Mouse (Mus musculus): ENCODE measurements around the gene Il1rl1. TPM values are rescaled to one million over a fixed set of nuclear protein-coding genes. Genes with fewer than 3 reads are reported as not detected.

Gene Il1rl1
- 10 to 100 TPM in 1 of 2 experiments, 1 to 10 TPM in 1; 8.5 to 11.7 TPM for total RNA-seq (2023)

DNA sequence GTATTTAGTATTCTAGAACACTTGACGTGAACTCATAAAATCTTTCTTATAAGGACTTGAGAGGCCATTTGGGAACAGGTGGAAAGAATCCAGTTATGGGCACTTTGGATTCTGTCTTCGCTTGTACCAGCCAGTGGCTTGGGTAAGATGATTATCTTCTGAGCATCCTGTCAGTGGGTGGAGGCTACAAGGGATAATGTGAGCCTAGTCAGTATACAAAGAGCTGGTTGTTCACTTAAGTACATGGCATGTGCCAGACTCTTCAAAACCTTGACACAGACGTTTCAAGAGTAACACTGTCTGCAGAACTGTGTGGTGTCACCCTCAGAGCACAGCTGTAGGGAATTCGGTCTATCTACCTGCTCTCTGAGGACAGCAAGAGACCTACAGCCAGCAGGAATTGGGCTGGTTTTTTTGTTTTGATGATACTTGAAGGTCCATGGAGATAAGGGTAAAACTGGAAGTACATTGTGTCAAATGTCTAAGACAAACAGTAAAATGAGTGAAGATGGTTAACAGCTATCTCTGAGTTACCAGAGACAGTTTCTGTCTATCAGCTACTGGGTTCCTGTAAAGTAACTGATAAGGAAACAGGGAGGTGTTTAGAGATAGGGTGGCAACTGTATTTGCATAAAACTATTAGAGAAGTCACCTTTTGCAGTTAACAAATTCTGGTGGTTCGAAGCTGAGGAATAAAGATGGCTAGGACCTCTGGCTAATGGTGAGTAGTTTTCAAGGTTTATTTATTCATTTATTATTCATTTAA, at the start of gene Il1rl1:
TSS of gene Il1rl1 (plus strand) at position 661 of the 766 bp plus-strand sequence.

DNA sequence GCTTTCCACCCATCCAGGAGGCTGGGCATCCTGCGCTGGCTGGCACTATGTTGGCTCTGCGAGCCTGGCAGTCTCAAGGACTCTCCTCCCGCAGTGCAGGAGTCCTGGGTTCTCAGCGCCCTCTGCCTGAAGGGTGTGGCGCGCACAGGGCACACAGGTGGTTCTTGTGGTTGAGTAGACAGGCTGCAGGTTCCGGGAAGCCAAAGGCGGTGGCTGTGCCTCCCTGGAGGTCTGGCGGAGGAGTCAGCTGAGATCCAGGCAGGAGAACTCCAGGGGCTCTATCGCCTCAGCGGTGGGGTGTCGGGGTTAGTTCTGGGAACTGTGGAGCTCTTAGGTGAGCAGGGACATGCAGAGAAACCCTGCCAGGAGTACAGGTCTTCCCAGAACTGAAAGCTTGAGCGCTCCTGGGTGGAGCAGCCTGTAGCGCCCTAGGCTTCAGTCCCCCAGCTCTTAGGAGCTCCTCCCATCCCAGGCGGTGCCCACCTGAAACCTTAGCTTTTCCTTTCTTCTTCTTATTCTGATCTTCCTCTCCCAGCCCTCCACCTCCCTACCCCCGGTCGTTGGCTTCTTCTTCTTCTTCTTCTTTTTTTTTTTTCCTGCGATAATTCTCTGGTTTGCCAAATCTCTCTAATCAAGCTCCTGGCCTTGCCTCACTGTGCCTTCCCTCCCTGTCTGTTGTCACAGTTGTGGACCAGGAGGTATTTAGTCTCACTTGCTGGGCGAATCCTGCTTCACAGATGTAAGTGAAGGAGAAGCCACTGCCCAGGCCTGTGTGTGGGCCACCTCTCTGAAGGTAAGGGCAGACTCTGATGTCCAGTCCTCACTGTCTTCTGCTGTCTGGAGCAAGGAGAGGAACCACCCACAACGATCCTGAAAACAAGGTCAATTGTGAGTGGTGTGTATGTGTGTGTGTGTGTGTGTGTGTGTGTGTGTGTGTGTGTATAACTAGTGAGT, 36.4 kb downstream of the Il1rl1 start, which contains the start of gene Il18r1:
TSS of gene Il18r1 (plus strand) at position 76 of the 954 bp plus-strand sequence.

Other genes with a start within 250 kb of the Il1rl1 start
- 1 to 10 TPM in 1 of 2 experiments, under 1 TPM in 1; 0.93 to 1.1 TPM for gene Il1r1, start 204.5 kb upstream of the Il1rl1 start, total RNA-seq (2023)
- 10 to 100 TPM; 10.9 to 11.2 TPM for gene Il1rl2, start 105.0 kb upstream of the Il1rl1 start, total RNA-seq (2023)
- 10 to 100 TPM; 22.7 to 28.9 TPM for gene Il18r1, start 36.0 kb downstream of the Il1rl1 start, total RNA-seq (2023)
- gene Il18rap, start 85.8 kb downstream of the Il1rl1 start, total RNA-seq (2023), result 100 to 1,000 TPM; 191 to 234 TPM
- not detected for gene Slc9a4, start 150.5 kb downstream of the Il1rl1 start, total RNA-seq (2023)